ENCODE assay signal across 8 mouse cellular contexts in genomic region chr11:76469311-76469998, GRCm38 (mm10).
DNase-seq lines count a peak whose midpoint lies in the region; ATAC-seq and TF ChIP-seq lines count a peak whose summit lies in the region.

No protein-coding gene starts in this region.

- no peaks in the 10 kb centered on the region for H3K9me3 ChIP-seq in lung, embryonic 15.5 days
- H3K9me3 ChIP-seq in hindbrain, embryonic 11.5 days (ENCODE audit: control insufficient read depth, low read length), result no peaks in the 10 kb centered on the region

- H3K27me3 ChIP-seq in lung, embryonic 15.5 days, result no peaks in the 10 kb centered on the region
- no peaks in the 10 kb centered on the region for H3K27me3 ChIP-seq in hindbrain, embryonic 11.5 days (ENCODE audit: control insufficient read depth, insufficient read depth, low read length)
- no peaks in the 10 kb centered on the region for H3K27me3 ChIP-seq in cerebellum, adult 2 months (ENCODE audit: control insufficient read depth, insufficient read depth, low read length)

- no peak for TF ChIP-seq POLR2A in lung, adult 2 months (IDR thresholded peaks at IDR 0.05; ENCODE audit: borderline replicate concordance, extremely low read depth, low read depth, low read length)
- TF ChIP-seq POLR2A in olfactory bulb, adult 2 months (IDR thresholded peaks at IDR 0.05; ENCODE audit: insufficient read depth, low read depth, low read length), result no peak
- TF ChIP-seq POLR2A in cerebellum, adult 2 months (IDR thresholded peaks at IDR 0.05; ENCODE audit: borderline replicate concordance, insufficient read depth, low read length), result no peak

- DNase-seq in lung, adult 2 months, result no peak
- DNase-seq in adrenal gland, postnatal 36 days, result peak; percentile 76 to 83
- DNase-seq in hindbrain, embryonic 11.5 days (ENCODE audit: low spot score), result no peak
- no peak for DNase-seq in urinary bladder, postnatal 25 days (ENCODE audit: low spot score)
- DNase-seq in embryo, embryonic 10.5 days (ENCODE audit: low spot score), result no peak
- DNase-seq in cerebellum, adult 2 months, result no peak

- H3K4me3 ChIP-seq in lung, embryonic 15.5 days, result no peak overlapping the region
- H3K4me3 ChIP-seq in lung, adult 2 months (replicated peaks; ENCODE audit: extremely low read depth, low read depth, low read length), result no peak overlapping the region
- no peak overlapping the region for H3K4me3 ChIP-seq in hindbrain, embryonic 11.5 days (ENCODE audit: low read depth, low read length)
- no peak overlapping the region; the same call in 1 of the 2 replicates for H3K4me3 ChIP-seq in olfactory bulb, adult 2 months (ENCODE audit: insufficient read depth, low read depth, low read length)
- no peak overlapping the region for H3K4me3 ChIP-seq in cerebellum, adult 2 months (replicated peaks; ENCODE audit: insufficient read depth, low read depth, low read length)

- H3K27ac ChIP-seq in lung, embryonic 15.5 days, result peak overlapping the region; percentile 2; the same call in 1 of the 2 replicates
- H3K27ac ChIP-seq in hindbrain, embryonic 11.5 days (ENCODE audit: low read depth, low read length), result no peak overlapping the region
- peak overlapping the region; percentile 99 for H3K27ac ChIP-seq in olfactory bulb, adult 2 months (ENCODE audit: insufficient read depth, low read depth, low read length)
- no peak overlapping the region for H3K27ac ChIP-seq in cerebellum, adult 2 months (ENCODE audit: insufficient read depth, low read length)

- no peak overlapping the region for H3K9ac ChIP-seq in lung, embryonic 15.5 days
- 0 out of 2 replicates have a peak overlapping the region, but pooled peaks have one; percentile 7 for H3K9ac ChIP-seq in hindbrain, embryonic 11.5 days (ENCODE audit: low read depth, low read length)

- H3K36me3 ChIP-seq in lung, embryonic 15.5 days, result 0 out of 2 replicates have a peak, but pooled peaks cover 5% of the 10 kb centered on the region
- no peaks in the 10 kb centered on the region for H3K36me3 ChIP-seq in hindbrain, embryonic 11.5 days (ENCODE audit: control insufficient read depth, insufficient read depth, low read length)

- H3K4me2 ChIP-seq in lung, embryonic 15.5 days, result no peak overlapping the region
- H3K4me2 ChIP-seq in hindbrain, embryonic 11.5 days (replicated peaks; ENCODE audit: low read depth, low read length), result no peak overlapping the region

- peak; percentile 17; the same call in 1 of the 2 replicates for ATAC-seq in lung, embryonic 15.5 days (ENCODE audit: borderline replicate concordance, extremely low read depth, low FRiP score, low TSS enrichment)
- ATAC-seq in hindbrain, embryonic 11.5 days (ENCODE audit: low FRiP score), result no peak

- 45% methylated on average over 11 of the region's 11 CpGs for WGBS in lung, embryonic 15.5 days
- 54% methylated on average over 11 of the region's 11 CpGs for WGBS in lung, adult 2 months
- 71% methylated on average over 11 of the region's 11 CpGs for WGBS in hindbrain, embryonic 11.5 days
- WGBS in olfactory bulb, adult 2 months, result 15% methylated on average over 11 of the region's 11 CpGs
- 55% methylated on average over 11 of the region's 11 CpGs for WGBS in cerebellum, adult 2 months

- peaks cover 33% of the 10 kb centered on the region for H3K4me1 ChIP-seq in lung, embryonic 15.5 days
- H3K4me1 ChIP-seq in lung, adult 2 months (ENCODE audit: control insufficient read depth, insufficient read depth, low read length), result peaks cover 4% of the 10 kb centered on the region; the same call in 1 of the 2 replicates
- H3K4me1 ChIP-seq in hindbrain, embryonic 11.5 days (replicated peaks; ENCODE audit: control insufficient read depth, insufficient read depth, low read length), result peaks cover 10% of the 10 kb centered on the region
- H3K4me1 ChIP-seq in olfactory bulb, adult 2 months (ENCODE audit: control insufficient read depth, insufficient read depth, low read length), result peaks cover 61% of the 10 kb centered on the region
- no peaks in the 10 kb centered on the region for H3K4me1 ChIP-seq in cerebellum, adult 2 months (ENCODE audit: control insufficient read depth, insufficient read depth, low read length)

- TF ChIP-seq CTCF in lung, adult 2 months (IDR thresholded peaks at IDR 0.05; ENCODE audit: insufficient read depth, low read length), result no peak
- TF ChIP-seq CTCF in olfactory bulb, adult 2 months (IDR thresholded peaks at IDR 0.05; ENCODE audit: insufficient read depth, low read depth, low read length), result no peak
- TF ChIP-seq CTCF in cerebellum, adult 2 months (IDR thresholded peaks at IDR 0.05; ENCODE audit: borderline replicate concordance, insufficient read depth, low read depth, low read length), result no peak

Comparison
In these comparisons a context has a peak if more than half of its experiments do, and no peak if none do; other contexts are left out.
1. H3K27ac ChIP-seq: peak in lung, embryonic 15.5 days (single experiment) and olfactory bulb, adult 2 months (single experiment); none in hindbrain, embryonic 11.5 days (single experiment) and cerebellum, adult 2 months (single experiment).
2. DNase-seq: peak in adrenal gland, postnatal 36 days (2 of 2); none in lung, adult 2 months (single experiment), hindbrain, embryonic 11.5 days (single experiment), urinary bladder, postnatal 25 days (single experiment), embryo, embryonic 10.5 days (single experiment) and cerebellum, adult 2 months (0 of 2).